Mouse (Mus musculus) neural tube, embryonic 11.5 days (tissue): Measurements from ENCODE around the gene Snx10. TPM values are rescaled to one million over a fixed set of nuclear protein-coding genes. Genes with fewer than 3 reads are reported as not detected.
A peak's percentile ranks its signal among the peaks of the same experiment; 100 is the strongest.

Experiments used
- ATAC-seq: fragments of 200-750 bp; cut with Nextera tagmentation; 2 replicates; pipeline ENCODE4 v1.8.0; 2017; ENCODE audit warnings: moderate number of reproducible peaks, mild to moderate bottlenecking, moderate TSS enrichment, moderate library complexity; ENCODE audit not compliant: insufficient read depth, low FRiP score, low TSS enrichment
- DNase-seq: peaks from one replicate; pipeline ENCODE4 v3.0.0-alpha.2; 2015; ENCODE audit warnings: low spot score
- H3K27ac ChIP-seq: fragments of 300-500 bp; sonication (generic); 2 replicates; pipeline ENCODE4 v1.5.1; 2014; ENCODE audit warnings: low read depth, mild to moderate bottlenecking, low read length
- H3K27me3 ChIP-seq: fragments of 300-500 bp; sonication (generic); 2 replicates; pipeline ENCODE4 v1.6.1; 2014; ENCODE audit warnings: mild to moderate bottlenecking, low read length, mixed read lengths; ENCODE audit not compliant: control insufficient read depth, insufficient read depth
- H3K36me3 ChIP-seq: fragments of 300-500 bp; sonication (generic); 2 replicates; pipeline ENCODE4 v1.6.1; 2014; ENCODE audit warnings: mild to moderate bottlenecking, low read length, moderate library complexity, mixed read lengths; ENCODE audit not compliant: control insufficient read depth, insufficient read depth
- H3K4me1 ChIP-seq: fragments of 300-500 bp; sonication (generic); 2 replicates; pipeline ENCODE4 v1.6.1; 2014; ENCODE audit warnings: low read length, mixed read lengths; ENCODE audit not compliant: control insufficient read depth, insufficient read depth
- H3K4me2 ChIP-seq: fragments of 300-500 bp; sonication (generic); 2 replicates; pipeline ENCODE4 v1.6.1; 2014; ENCODE audit warnings: low read depth, mild to moderate bottlenecking, moderate library complexity
- H3K4me3 ChIP-seq: fragments of 300-500 bp; sonication (generic); 2 replicates; pipeline ENCODE4 v1.5.1; 2014; ENCODE audit warnings: low read depth, low read length
- H3K9ac ChIP-seq: fragments of 300-500 bp; sonication (generic); 2 replicates; pipeline ENCODE4 v1.6.1; 2014; ENCODE audit warnings: mild to moderate bottlenecking, low read length
- H3K9me3 ChIP-seq: fragments of 300-500 bp; sonication (generic); 2 replicates; pipeline ENCODE4 v1.6.1; 2016; ENCODE audit warnings: low read length; ENCODE audit not compliant: control insufficient read depth
- WGBS: fragments of 180-500 bp; shearing (Covaris S2); extraction: QIAGEN DNeasy Blood & Tissue Kit; methylation state at CpG from one replicate; pipeline ENCODE4 v1.1.7; 2014; 5-methylcytosine and 5-hydroxymethylcytosine counted together
- polyA plus RNA-seq: library from polyadenylated mRNA; unstranded; fragments of >200 nt; fragmentation: Nextera tagmentation; extraction: Ambion mirVana; gene quantifications from 2 replicates; pipeline ENCODE4 v1.2.1, GENCODE M21; 2014

The Snx10 gene
- polyA plus RNA-seq, 1 experiment from 2014 or later, result 40.0 TPM

DNA sequence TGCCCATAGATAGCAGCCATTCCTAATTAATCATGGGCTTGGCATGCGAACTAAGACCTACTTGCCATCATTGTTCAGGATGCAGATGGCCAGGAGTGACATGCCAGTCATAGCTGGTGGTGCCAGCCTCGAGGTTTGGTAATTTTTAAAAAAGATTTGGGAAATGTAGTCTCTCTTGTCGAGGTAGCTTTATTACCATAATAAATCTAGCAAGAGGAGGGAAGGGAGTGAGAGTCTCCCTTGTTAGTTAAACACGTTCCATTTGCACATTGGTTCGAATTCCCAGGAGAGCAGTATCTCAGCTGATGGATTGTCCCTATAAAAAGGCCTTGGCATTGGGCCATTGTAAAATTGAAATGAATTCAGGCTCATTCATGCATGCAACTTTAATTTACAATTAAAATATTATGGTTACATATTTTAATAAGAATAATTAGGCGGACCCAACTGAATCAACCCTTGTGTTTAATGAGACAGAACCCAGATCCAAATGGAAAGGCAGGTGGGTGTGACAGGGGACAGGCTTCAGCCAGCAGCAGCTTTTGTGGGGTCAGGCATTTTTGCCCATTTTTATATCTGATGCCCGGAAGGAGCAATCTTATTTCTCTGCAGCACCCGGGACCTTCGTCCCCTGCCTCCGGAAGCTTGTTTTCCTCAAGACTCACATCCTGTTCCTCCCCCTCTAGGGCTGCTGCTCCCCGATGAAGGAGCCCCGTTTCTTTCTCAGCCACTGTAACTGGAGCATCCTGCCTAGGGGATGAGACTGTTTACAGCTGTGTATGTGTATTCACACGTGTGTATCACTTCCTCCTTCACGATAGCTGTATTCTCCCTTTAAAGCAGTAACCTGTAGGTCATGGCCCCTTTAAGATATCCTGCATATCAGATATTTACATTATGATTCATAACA lies 43.3 kb downstream of the Snx10 start:
- H3K9me3 ChIP-seq, result no peaks in the 10 kb centered on the region
- no peaks in the 10 kb centered on the region for H3K36me3 ChIP-seq
- H3K4me2 ChIP-seq, result no peak overlapping the region
- DNase-seq (no peak), ATAC-seq (no peak)
- 62% methylated on average over 14 of the region's 14 CpGs for WGBS
- H3K9ac ChIP-seq, result no peak overlapping the region
- H3K27me3 ChIP-seq, result no peaks in the 10 kb centered on the region
- H3K27ac ChIP-seq, result 0 out of 2 replicates have a peak overlapping the region, but pooled peaks have one; percentile 1
- no peaks in the 10 kb centered on the region for H3K4me1 ChIP-seq
- H3K4me3 ChIP-seq, result no peak overlapping the region

DNA sequence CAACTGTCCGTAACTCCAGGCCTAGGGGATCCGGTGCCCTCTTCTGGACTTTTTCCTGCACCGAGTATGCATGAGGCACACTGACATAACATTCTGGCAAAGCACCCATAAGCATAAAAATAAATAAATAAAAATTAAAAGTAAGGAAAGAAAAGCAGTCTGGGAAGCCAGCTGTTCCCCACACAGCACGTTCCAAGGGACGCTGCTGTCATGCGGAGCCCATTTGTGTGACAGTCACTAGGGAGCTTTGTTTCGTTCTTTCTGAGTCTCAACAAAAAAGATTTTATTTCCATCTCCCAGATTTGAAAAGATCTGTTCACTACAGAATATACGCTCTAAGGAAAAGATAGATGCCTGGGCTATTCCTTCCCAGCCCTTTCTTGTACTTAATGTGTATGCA lies 45.4 kb downstream of the Snx10 start:
- no peaks in the 10 kb centered on the region for H3K4me1 ChIP-seq
- ATAC-seq, result no peak
- 88% methylated on average over 8 of the region's 8 CpGs for WGBS
- no peak overlapping the region for H3K27ac ChIP-seq
- H3K27me3 ChIP-seq, result no peaks in the 10 kb centered on the region
- no peak for DNase-seq
- no peak overlapping the region for H3K9ac ChIP-seq
- H3K9me3 ChIP-seq, result no peaks in the 10 kb centered on the region
- H3K36me3 ChIP-seq, result no peaks in the 10 kb centered on the region
- H3K4me2 ChIP-seq, result no peak overlapping the region
- no peak overlapping the region for H3K4me3 ChIP-seq

DNA sequence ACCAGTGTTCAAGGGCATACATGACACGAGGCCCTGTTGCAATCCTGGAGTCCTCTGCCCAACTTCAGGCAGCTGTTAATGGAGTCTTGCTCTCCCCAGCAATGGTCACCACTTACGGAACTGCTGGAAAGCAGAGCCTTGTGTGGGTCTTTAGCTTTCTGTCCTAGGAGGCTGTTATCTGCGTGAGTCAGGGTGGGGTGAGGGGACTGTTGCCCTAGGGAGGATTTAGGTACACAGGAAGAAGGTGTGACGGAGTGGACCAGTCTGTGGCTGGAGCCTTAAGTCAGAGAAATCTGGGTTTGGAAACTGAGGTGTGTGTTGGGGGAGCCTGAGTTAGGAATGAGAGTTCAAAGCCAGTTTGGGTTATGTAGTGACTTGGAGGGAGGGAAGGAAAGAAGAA lies 49.4 kb downstream of the Snx10 start:
- 83% methylated on average over 4 of the region's 4 CpGs for WGBS
- no peak for DNase-seq
- Histone ChIP-seq H3K9me3 (no peaks in the 10 kb centered on the region), H3K4me3 (no peak overlapping the region), H3K27ac (no peak overlapping the region), H3K27me3 (no peaks in the 10 kb centered on the region), H3K9ac (no peak overlapping the region), H3K4me1 (no peaks in the 10 kb centered on the region), H3K4me2 (no peak overlapping the region), H3K36me3 (no peaks in the 10 kb centered on the region)
- no peak for ATAC-seq

DNA sequence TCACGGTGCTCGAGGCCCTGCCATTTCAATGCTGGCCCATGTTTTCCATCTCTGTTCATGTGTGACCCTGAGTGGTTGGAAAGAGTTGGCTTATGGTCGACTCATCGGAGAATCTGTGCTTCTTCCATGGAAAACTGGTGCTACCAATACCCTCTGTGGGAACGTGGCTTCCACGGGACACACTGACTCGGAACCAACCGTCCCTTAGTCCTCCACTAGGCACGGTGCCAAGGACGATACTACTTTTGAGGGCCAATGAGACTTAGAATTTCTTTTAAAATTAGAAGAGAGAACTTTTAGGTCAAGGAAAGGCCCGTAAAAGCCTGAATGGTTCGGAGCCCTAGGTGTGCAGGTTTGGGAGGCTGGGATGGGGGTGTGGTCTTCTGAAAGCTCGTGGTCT lies 50.4 kb downstream of the Snx10 start:
- H3K4me3 ChIP-seq, result no peak overlapping the region
- H3K9ac ChIP-seq, result no peak overlapping the region
- WGBS, result 90% methylated on average over 13 of the region's 13 CpGs
- no peaks in the 10 kb centered on the region for H3K4me1 ChIP-seq
- no peaks in the 10 kb centered on the region for H3K36me3 ChIP-seq
- H3K9me3 ChIP-seq, result no peaks in the 10 kb centered on the region
- no peak overlapping the region for H3K27ac ChIP-seq
- ATAC-seq, result no peak
- DNase-seq, result no peak
- no peak overlapping the region for H3K4me2 ChIP-seq
- H3K27me3 ChIP-seq, result no peaks in the 10 kb centered on the region

DNA sequence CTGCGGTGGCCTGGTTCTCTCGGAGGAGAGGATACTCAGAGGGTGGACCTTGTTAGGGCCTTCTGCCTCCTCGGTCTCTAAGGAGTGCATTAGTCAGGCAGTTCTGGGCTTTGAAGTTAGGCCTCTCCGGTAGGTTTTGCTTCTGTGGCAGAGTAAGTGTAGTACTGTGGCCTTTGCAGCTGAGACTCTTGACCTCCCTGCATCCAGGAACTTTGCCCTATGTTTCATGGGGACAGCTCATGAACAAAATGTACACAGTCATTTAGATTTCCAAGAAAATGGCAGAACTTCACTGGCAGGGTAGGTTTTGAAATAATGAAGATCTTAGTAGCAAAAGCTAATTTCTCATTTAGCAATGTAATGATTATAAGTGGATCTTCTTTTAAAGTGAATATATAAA lies 54.7 kb downstream of the Snx10 start:
- no peak overlapping the region for H3K4me2 ChIP-seq
- DNase-seq (no peak), ATAC-seq (no peak)
- H3K4me1 ChIP-seq, result peaks cover 3% of the 10 kb centered on the region; the same call in 1 of the 2 replicates
- H3K27me3 ChIP-seq, result no peaks in the 10 kb centered on the region
- H3K9ac ChIP-seq, result no peak overlapping the region
- no peak overlapping the region for H3K27ac ChIP-seq
- no peaks in the 10 kb centered on the region for H3K9me3 ChIP-seq
- WGBS, result 88% methylated on average over 4 of the region's 4 CpGs
- no peak overlapping the region for H3K4me3 ChIP-seq
- no peaks in the 10 kb centered on the region for H3K36me3 ChIP-seq

DNA sequence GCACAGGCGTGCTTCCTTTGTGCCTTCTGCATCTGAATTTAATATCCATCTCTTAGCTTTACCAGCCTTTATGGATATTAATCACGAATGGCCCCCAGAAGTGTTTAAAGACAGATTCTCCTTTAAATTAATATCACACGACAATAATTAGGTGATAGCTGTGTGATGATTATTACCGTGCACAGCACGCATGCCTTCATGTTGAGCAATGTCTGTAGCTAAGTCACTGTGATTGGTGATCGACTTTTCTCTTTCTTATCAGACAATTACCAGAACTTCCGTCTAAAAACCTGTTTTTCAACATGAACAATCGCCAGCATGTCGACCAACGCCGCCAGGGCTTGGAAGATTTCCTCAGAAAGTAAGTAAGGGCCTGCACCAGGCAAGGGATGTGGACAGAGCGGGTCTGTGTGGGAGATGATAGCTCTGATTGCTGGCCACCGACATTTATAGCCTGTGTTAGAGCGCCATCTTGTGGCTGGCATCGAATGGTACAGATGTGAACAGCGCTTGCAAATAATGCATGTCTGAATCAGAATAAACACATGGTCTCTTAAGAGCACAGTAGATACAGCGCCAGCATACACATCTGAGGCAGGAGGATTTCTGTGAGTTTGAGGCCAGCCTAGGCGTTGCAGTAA lies 56.5 kb downstream of the Snx10 start:
- Histone ChIP-seq H3K36me3 (no peaks in the 10 kb centered on the region), H3K9me3 (no peaks in the 10 kb centered on the region), H3K9ac (no peak overlapping the region), H3K4me2 (no peak overlapping the region), H3K4me3 (no peak overlapping the region), H3K4me1 (peaks cover 3% of the 10 kb centered on the region; the same call in 1 of the 2 replicates), H3K27ac (no peak overlapping the region), H3K27me3 (no peaks in the 10 kb centered on the region)
- peak; percentile 86 for ATAC-seq
- WGBS, result 36% methylated on average over 18 of the region's 18 CpGs
- peak; percentile 90 for DNase-seq

DNA sequence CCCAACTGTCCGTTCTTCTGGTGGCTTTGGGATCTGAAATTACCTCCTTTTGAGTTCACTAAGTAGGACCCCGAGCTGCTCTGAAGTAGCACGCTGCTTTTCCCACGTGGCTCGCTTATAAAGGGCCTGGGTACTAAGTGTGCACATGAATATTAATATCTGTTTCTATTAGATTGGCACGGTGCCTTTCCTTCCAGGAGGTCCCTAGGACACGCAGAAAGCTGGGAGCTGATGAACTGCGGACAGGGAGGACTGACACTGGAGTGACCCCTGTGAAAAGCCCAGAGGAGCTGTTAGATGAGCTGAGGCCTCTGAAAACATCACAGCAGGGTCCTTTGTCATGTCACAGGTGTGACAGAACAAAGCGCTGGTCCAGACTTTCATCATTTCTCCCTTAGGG lies 57.7 kb downstream of the Snx10 start:
- Histone ChIP-seq H3K9ac (no peak overlapping the region), H3K9me3 (no peaks in the 10 kb centered on the region), H3K4me1 (peaks cover 3% of the 10 kb centered on the region; the same call in 1 of the 2 replicates), H3K4me2 (no peak overlapping the region), H3K27me3 (no peaks in the 10 kb centered on the region), H3K4me3 (no peak overlapping the region), H3K27ac (peak overlapping the region; percentile 53; the same call in 1 of the 2 replicates), H3K36me3 (no peaks in the 10 kb centered on the region)
- peak; percentile 21 for DNase-seq
- whole genome bisulfite sequencing, result 71% methylated on average over 9 of the region's 9 CpGs
- no peak for ATAC-seq

DNA sequence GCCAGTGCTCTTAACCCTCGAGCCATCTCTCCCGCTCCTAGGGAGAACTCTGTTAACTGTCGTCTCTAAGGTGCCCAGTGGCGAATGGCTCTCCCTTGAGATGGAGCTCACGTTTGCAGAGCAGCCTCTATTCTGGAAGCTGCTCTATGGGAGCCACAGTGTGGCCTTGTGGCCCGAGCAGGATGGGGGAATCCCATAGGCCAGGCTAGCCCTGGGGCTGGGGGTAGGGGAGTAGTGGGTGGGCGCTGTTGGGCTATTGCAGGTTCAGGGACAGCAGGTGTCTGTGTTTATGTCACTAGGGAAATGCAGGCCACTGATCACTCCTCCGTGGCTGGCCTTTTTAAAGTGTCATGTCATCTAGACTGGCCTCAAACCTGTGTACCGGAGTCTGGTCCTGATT lies 58.4 kb downstream of the Snx10 start:
- Histone ChIP-seq H3K36me3 (no peaks in the 10 kb centered on the region), H3K27ac (no peak overlapping the region), H3K4me2 (no peak overlapping the region), H3K9ac (no peak overlapping the region), H3K27me3 (no peaks in the 10 kb centered on the region), H3K4me1 (peaks cover 3% of the 10 kb centered on the region; the same call in 1 of the 2 replicates), H3K4me3 (no peak overlapping the region), H3K9me3 (no peaks in the 10 kb centered on the region)
- DNase-seq, result no peak
- 82% methylated on average over 9 of the region's 9 CpGs for WGBS
- no peak for ATAC-seq
